Mouse (Mus musculus) E14TG2a.4 (cell line): ENCODE measurements at regions not wholly inside any gene's neighbourhood (a gene's known extent, or its start where the extent isn't known, plus 50 kb on each side); places are given as distances from the start of the nearest gene placed in this dataset.

Experiments used
- CTCF ChIP-seq: conservative IDR thresholded peaks from 2 replicates; pipeline ENCODE4 v1.5.1; 2014; ENCODE audit warnings: low read length
- POU5F1 ChIP-seq: IDR thresholded peaks from 2 replicates; pipeline ENCODE4 v1.6.1; 2014; ENCODE audit warnings: low read length, borderline replicate concordance

- TF ChIP-seq CTCF (peak; percentile 66), POU5F1 (no peak)
Observed at GRCm38 (mm10) chr6:50938879-50939278, 284.6 kb upstream of the Npvf start.
